25 mouse cellular contexts compared by ENCODE assay signal in the genomic region with DNA sequence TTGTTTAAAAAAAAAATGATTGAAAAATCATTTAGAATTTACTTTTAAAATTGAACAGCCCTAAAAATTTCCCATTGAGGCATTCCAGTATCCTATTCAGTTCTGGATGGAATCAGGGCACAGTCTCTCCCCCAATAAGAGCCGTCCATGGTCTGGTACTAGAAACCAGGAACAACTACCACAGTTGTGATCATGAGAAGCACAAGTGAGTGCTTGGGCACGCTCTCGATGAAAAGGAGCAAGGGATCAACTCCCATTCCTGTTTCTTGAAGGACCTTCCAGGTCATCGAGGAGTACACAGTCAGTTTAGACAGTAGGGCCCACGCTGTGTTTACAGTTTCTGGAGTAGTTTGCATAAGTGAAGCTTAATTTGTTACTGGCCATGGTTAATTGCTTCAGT.
DNase-seq lines count a peak whose midpoint lies in the region; ATAC-seq lines count a peak whose summit lies in the region.
"Had no signal": no experiment of that assay in that cellular context is flagged by ENCODE, and none has a peak within 500 bp of the region (broad histone marks: within the 10 kb centered on the region; RNA-seq: fewer than 3 reads in every experiment).

No protein-coding gene starts in this region.

- H3K9me3 ChIP-seq in heart, embryonic 11.5 days (replicated peaks; ENCODE audit: control insufficient read depth, low read length) = no peaks in the 10 kb centered on the region
- no peaks in the 10 kb centered on the region for H3K9me3 ChIP-seq in heart, embryonic 15.5 days (replicated peaks)
- no peaks in the 10 kb centered on the region for H3K9me3 ChIP-seq in lung, embryonic 15.5 days
- H3K9me3 ChIP-seq: embryonic facial prominence, embryonic 15.5 days; forebrain, embryonic 10.5 days; hindbrain, embryonic 12.5 days; intestine, embryonic 15.5 days; kidney, embryonic 15.5 days had no signal

- WGBS in heart, embryonic 11.5 days (ENCODE audit: insufficient replicate concordance) = 89% methylated on average over 5 of the region's 5 CpGs
- 82% methylated on average over 5 of the region's 5 CpGs for WGBS in heart, embryonic 15.5 days
- WGBS in lung, embryonic 15.5 days = 77% methylated on average over 5 of the region's 5 CpGs

- no peak overlapping the region for H3K4me3 ChIP-seq in heart, embryonic 11.5 days (ENCODE audit: low read depth, low read length)
- H3K4me3 ChIP-seq in heart, embryonic 15.5 days = no peak overlapping the region
- no peak overlapping the region for H3K4me3 ChIP-seq in lung, embryonic 15.5 days
- H3K4me3 ChIP-seq: embryonic facial prominence, embryonic 15.5 days; erythroblast, embryonic 14.5 days; forebrain, embryonic 10.5 days; gastrocnemius, adult 2 months; hindbrain, embryonic 12.5 days; intestine, embryonic 15.5 days; kidney, embryonic 15.5 days had no signal

- H3K36me3 ChIP-seq in heart, embryonic 11.5 days (ENCODE audit: control insufficient read depth, insufficient read depth, low read length) = no peaks in the 10 kb centered on the region
- H3K36me3 ChIP-seq in heart, embryonic 15.5 days = no peaks in the 10 kb centered on the region
- no peaks in the 10 kb centered on the region for H3K36me3 ChIP-seq in lung, embryonic 15.5 days
- H3K36me3 ChIP-seq: embryonic facial prominence, embryonic 15.5 days; hindbrain, embryonic 12.5 days; intestine, embryonic 15.5 days had no signal

- intact Hi-C loops in heart, postnatal 36 days (cut with DNase I) = loop anchor here (5.0 kb wide), 1 partner anchor 57 kb away; no protein-coding TSS in a partner anchor

- H3K27me3 ChIP-seq in heart, embryonic 11.5 days (ENCODE audit: control insufficient read depth, insufficient read depth, low read length) = no peaks in the 10 kb centered on the region
- H3K27me3 ChIP-seq in heart, embryonic 15.5 days = no peaks in the 10 kb centered on the region
- no peaks in the 10 kb centered on the region for H3K27me3 ChIP-seq in lung, embryonic 15.5 days
- H3K27me3 ChIP-seq: CH12.LX; embryonic facial prominence, embryonic 15.5 days; hindbrain, embryonic 12.5 days; intestine, embryonic 15.5 days; kidney, embryonic 15.5 days had no signal

- no peak for DNase-seq in heart, postnatal 36 days
- no peak for DNase-seq in heart, postnatal 4 days
- DNase-seq in lung, adult 18-20 months = no peak
- peak; percentile 46 for DNase-seq in R1 (ENCODE audit: low read depth, low spot score)
- DNase-seq in right cerebral cortex, adult 2 months (ENCODE audit: low spot score in 2 of 2) = no peak
- DNase-seq: adrenal gland, postnatal 10 days; cerebellum, adult 11 months; cerebellum, adult 8-10 months; cerebellum, postnatal 14 days; embryo, embryonic 11 days; gastrocnemius, adult 2 months; gastrocnemius, postnatal 25 days; kidney, adult 2 months had no signal

- H3K4me2 ChIP-seq in heart, embryonic 11.5 days = no peak overlapping the region
- no peak overlapping the region for H3K4me2 ChIP-seq in heart, embryonic 15.5 days
- no peak overlapping the region for H3K4me2 ChIP-seq in lung, embryonic 15.5 days
- H3K4me2 ChIP-seq: embryonic facial prominence, embryonic 15.5 days; hindbrain, embryonic 12.5 days; intestine, embryonic 15.5 days; kidney, embryonic 15.5 days had no signal

- no peak overlapping the region for H3K9ac ChIP-seq in heart, embryonic 11.5 days (ENCODE audit: low read depth, low read length)
- no peak overlapping the region for H3K9ac ChIP-seq in heart, embryonic 15.5 days
- no peak overlapping the region for H3K9ac ChIP-seq in lung, embryonic 15.5 days
- H3K9ac ChIP-seq: embryonic facial prominence, embryonic 15.5 days; hindbrain, embryonic 12.5 days; intestine, embryonic 15.5 days; kidney, embryonic 15.5 days had no signal

- ATAC-seq in heart, embryonic 11.5 days (replicated peaks; ENCODE audit: insufficient number of reproducible peaks, low FRiP score, low TSS enrichment) = no peak
- no peak for ATAC-seq in heart, embryonic 15.5 days (replicated peaks; ENCODE audit: insufficient number of reproducible peaks, insufficient read depth, low FRiP score, low read depth)
- ATAC-seq in lung, embryonic 15.5 days (ENCODE audit: borderline replicate concordance, extremely low read depth, low FRiP score, low TSS enrichment) = no peak
- ATAC-seq: forebrain, embryonic 14.5 days; hindbrain, embryonic 16.5 days; intestine, embryonic 15.5 days had no signal

- peaks cover 22% of the 10 kb centered on the region for H3K4me1 ChIP-seq in heart, embryonic 11.5 days (ENCODE audit: control insufficient read depth, insufficient read depth, low read length)
- H3K4me1 ChIP-seq in heart, embryonic 15.5 days (replicated peaks) = peaks cover 42% of the 10 kb centered on the region
- H3K4me1 ChIP-seq in lung, embryonic 15.5 days = peaks cover 16% of the 10 kb centered on the region
- H3K4me1 ChIP-seq: forebrain, embryonic 10.5 days; hindbrain, embryonic 12.5 days had no signal

- peak overlapping the region; percentile 42; the same call in 1 of the 2 replicates for H3K27ac ChIP-seq in heart, embryonic 11.5 days (ENCODE audit: low read depth, low read length)
- H3K27ac ChIP-seq in heart, embryonic 15.5 days = peak overlapping the region; percentile 76
- peak overlapping the region; percentile 9; the same call in 1 of the 2 replicates for H3K27ac ChIP-seq in lung, embryonic 15.5 days
- H3K27ac ChIP-seq: embryonic facial prominence, embryonic 15.5 days; forebrain, embryonic 10.5 days; gastrocnemius, adult 2 months; hindbrain, embryonic 12.5 days; intestine, embryonic 15.5 days; kidney, embryonic 15.5 days had no signal

Comparison
In these comparisons a context has a peak if more than half of its experiments do, and no peak if none do; other contexts are left out.
1. H3K27ac ChIP-seq: peak in every context shown above with its lines; median percentile 76 in heart, embryonic 15.5 days; 42 in heart, embryonic 11.5 days; 9 in lung, embryonic 15.5 days.